Mouse (Mus musculus) olfactory bulb, adult 2 months (tissue): ENCODE measurements at regions not wholly inside any gene's neighbourhood (a gene's known extent, or its start where the extent isn't known, plus 50 kb on each side); places are given as distances from the start of the nearest gene placed in this dataset.

ENCODE experiments used
- CTCF ChIP-seq: fragments of 200-500 bp; IDR thresholded peaks from 2 replicates; pipeline ENCODE4 v1.5.1; 2012; ENCODE audit warnings: low read depth, mild to moderate bottlenecking, low read length, moderate library complexity; ENCODE audit not compliant: insufficient read depth
- POLR2A ChIP-seq: fragments of 200-500 bp; IDR thresholded peaks from 2 replicates; pipeline ENCODE4 v1.6.1; 2012; ENCODE audit warnings: mild to moderate bottlenecking, low read depth, low read length, moderate library complexity; ENCODE audit not compliant: insufficient read depth

DNA sequence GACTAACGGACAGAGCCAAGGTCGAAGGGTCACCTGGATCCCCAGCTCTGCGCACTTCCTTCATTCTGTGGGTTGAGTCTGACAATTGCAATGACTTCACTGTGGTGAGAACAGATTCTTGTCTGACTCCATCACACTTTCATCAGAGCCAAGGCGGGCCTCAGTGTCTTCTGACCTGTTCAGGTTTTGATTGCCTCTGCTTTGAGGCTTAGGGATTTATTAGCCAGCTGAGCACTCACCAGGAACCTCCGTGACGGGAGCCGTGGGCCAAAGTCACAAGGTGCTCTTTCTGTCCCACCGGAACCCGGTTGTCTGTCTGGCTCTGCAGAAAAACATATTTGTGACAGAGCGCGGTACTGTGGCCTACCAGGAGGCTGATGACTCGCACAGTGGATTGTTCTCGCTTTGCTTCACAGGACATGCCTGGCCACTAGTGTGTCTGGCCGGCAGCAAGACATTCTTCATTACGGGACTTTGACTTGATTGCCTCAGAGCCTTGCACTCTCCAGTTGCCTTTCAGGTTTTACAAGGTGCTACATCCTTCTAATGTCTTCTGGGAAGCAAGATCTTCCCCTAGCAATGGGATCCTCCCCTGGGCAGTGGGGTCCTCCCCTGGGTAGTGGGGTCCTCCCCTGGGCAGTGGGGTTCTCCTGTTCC, 114.9 kb upstream of the Prickle1 start:
- TF ChIP-seq CTCF (no peak), POLR2A (no peak)
